Mouse (Mus musculus): ENCODE measurements at regions not wholly inside any gene's neighbourhood (a gene's known extent, or its start where the extent isn't known, plus 50 kb on each side); places are given as distances from the start of the nearest gene placed in this dataset.

DNA sequence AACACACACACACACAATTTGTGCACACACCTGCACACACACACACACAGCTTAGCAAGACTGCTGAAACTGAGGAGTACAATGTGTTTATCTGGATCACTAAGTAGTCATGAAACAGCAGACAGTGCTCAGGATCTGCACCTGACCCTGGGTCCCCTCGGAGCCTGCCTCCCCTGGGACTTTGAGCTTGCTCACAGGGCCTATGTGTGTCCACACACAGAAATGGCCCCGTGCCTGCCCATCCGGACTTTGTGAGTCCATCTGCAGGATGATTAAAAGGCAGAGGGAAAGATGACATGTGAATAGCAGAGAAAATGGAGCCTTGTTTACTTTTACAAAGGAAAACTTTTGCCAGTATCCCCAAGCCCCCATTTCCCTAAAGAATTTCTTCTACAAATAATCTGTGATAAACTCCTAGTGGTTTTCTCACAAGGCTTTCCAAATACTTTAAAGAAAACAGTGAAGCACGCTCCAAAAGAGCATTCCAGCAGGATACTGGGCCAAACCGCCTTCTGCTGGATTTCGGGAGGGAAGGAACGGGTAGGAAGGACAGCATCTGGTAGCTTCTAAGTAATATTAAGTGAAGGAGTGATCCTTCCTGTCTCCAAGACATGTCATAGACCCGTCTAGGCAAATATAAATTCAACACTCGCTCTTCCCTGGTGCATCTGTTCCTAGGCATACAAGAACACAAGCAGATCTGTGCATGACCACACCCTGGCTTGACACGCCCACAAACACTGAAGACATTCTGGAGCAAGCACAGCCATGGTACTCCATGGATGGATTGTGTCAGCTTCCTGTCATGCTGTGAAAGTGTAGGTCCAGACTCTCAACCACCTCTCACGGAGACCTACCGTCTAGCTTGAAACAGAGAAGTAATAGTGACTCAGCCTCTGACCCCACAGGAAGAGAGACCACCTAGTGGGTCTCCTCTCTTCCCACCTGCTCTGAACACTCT is 52.1 kb upstream of the Zfp637 start:
- DNase-seq (ENCODE audit: low spot score): no peak

DNA sequence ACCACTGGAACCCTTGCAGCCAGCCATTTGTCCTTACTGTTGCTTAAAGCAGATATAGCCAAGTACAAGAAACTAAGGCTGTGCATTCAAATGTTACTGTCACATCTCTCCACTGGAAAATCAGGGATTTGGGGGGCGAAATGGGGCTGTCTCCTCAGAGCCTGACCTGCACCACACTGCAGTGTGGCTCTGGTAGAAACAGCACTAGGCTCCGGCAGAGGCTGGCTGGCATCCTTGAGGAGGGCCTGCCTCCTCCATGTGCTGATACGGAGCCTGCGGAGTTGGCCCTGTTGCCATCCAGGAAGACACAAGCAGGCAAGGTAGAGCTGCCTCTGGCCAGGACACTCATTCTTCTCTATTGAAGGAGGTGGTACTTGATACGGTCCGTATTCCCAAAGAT is 50.4 kb upstream of the Zfp637 start:
- DNase-seq (ENCODE audit: low spot score): no peak
